Mouse (Mus musculus): ENCODE data around the gene Ksr1.

Gene Ksr1

GRCm38 (mm10) chr11:78982042-78982441, 164.2 kb downstream of the Ksr1 start:
- no peak for DNase-seq (ENCODE audit: low spot score)

DNA sequence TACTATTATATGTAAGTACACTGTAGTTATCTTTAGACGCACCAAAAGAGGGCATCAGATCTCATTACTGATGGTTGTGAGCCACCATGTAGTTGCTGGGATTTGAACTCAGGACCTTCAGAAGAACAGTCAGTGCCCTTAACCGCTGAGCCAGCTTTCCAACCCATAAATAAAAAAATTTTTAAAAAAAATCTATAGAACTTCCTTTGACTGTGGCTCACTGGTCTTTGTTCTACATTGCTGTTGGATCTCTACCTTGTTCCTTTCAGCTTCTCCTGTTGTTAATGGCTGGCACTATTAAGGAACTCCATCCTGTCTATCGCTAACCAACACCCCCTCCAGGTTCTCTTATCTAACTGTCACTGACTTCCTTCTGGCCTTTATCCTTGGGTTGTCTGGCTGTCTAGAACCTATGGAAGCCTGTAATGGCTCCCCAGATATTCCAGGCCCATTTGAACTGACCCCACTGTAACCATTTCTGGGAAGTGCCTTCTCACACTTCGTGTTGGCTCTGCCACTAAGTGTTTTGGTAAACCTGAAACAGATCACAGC, 166.0 kb downstream of the Ksr1 start:
- DNase-seq (ENCODE audit: low spot score): no peak

DNA sequence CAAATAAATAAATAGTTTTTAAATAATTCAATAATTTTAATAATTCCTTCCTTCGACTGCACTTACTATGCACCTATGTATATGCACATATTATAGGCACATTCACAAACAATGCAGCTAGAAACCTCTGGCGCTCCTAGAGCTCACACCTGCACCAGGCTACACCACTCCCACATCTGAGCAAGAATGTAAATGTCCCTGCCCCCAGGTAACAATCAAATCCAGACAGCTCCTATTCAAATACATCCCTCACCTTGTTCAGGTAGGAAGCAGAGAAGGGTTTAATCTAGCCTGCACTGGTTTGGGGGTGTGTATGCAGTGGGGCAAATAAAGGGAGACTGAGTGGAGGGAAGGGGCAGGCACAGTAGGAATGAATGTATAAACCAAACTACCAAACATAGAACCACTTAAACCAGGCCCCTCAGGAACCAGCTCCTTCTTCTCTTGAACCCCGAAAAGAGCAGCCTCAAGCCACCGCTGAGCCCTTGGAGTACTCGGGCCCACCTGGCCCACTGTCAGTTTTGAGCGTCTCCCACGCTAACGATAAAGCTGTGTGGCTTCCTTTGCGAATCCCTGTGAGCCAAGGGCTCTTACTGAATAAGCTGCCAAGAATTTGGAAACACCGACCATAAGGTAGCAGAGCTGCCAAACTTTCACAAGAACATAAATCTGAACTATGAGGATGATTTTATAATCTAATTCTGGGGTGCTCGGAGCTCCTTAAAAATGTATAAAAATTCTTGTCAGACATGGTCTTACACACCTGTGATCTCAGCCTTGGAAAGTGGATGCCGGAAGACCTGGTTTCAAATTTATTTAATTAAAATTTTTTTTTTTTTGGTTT, 167.8 kb downstream of the Ksr1 start:
- no peak for DNase-seq (ENCODE audit: low spot score)

DNA sequence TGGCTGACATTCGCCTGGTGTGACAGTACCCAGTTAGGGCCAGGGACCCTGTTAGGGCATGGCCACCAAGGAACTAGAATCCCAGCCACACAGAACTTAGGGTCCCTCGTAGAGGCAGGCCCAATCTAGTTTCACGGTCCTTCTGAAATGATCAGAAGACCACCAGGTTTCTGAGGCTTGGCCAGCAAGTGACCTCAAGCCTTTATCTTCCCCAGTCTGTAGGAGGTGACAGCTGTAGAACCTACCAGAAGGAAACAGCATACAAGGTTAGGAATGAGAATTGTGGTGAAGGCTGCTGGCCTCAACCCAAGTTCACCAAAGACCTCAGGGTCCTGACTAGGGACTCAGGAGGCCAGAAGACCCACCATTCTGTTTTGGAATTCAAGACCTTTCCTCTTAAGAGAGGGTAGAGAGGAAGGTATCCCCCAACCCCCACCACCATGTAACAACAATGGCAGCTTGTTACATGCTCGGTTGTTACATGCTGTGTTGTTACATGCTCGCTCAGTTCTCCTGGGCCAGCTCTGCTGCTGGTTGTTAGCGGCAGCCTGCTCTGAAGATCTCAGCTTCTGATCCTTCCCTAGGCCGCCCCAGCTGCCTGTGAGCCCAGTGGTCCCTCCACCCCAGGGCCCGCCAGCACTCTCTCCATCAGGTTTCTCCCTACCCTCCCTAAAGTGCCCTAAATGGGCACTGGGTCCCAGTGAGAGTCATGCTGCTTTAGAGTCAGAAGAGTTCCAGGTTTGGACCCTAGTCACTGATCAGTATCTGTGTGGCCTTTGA, 169.3 kb downstream of the Ksr1 start:
- no peak for DNase-seq (ENCODE audit: low spot score)

GRCm38 (mm10) chr11:78973381-78974150, 172.6 kb downstream of the Ksr1 start:
- no peak for DNase-seq (ENCODE audit: low spot score)

- DNase-seq (ENCODE audit: low spot score): no peak
Observed at GRCm38 (mm10) chr11:78972811-78973351, 173.3 kb downstream of the Ksr1 start.

GRCm38 (mm10) chr11:78972328-78972727, 173.9 kb downstream of the Ksr1 start:
- DNase-seq (ENCODE audit: low spot score): no peak

DNA sequence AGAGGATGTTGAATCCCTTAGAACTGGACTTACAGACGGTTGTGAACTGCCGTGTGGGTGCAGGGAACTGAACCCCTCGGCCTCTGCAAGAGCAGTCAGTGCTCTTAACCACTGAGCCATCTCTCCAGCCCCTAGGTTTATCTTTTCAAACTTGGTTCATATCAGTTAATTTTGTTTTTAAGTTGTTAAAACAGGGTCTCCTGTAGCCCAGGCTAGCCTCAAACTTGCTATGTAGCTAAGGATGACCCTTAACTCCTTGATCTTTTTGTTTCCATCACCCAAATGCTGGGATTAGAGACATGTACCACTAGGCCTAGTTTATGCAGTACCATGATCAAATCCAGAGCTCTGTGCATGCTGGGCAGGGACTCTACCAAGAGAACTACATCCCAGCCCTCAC, 174.5 kb downstream of the Ksr1 start:
- DNase-seq (ENCODE audit: low spot score): no peak

DNA sequence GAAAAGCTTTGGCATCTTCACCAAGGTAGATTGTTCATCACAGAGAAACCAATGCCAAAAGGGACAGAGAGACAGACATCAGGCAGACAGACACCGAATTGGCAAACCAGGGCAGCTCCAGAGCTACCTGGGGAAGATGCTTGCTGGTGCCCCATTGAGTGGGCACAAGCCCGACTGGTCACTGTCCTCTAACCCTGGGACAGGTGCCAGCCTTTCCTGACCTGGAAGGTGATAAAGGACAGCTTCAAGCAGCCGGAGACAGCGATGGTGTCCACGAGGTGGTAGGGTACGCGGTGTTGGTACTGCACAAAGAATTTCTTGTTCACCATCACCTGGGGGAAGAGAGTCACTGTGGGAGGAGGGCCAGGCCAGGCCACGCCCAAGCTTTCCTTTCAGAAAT, 175.1 kb downstream of the Ksr1 start:
- DNase-seq (ENCODE audit: low spot score): no peak

DNA sequence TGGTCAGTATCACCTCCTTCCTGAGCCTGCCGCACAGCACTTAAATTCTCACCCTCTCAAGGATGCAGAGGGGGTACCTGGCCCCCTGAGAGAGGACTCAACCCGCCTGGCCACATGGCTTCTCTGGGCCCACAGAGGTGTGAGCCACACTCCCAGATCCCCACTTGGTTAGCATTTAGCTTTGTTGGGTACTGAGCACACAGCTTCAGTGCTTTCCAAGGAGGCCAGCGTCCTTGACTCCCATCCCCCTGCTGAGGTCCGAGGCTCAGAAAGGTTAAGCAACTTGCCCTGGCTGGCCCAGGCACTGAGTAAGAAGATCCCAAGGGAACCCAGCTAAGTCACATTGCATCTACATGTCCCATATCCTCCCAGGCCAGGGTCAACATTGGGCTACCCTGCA, 178.1 kb downstream of the Ksr1 start:
- DNase-seq (ENCODE audit: low spot score): no peak

- no peak for DNase-seq (ENCODE audit: low spot score)
Observed at GRCm38 (mm10) chr11:78967371-78967770, 178.8 kb downstream of the Ksr1 start.
